Mouse (Mus musculus): ENCODE data around the gene Hspa8. TPM values are rescaled to one million over a fixed set of nuclear protein-coding genes. Genes with fewer than 3 reads are reported as not detected.

Hspa8 gene
- total and polyA plus RNA-seq, 3 experiments, result 2,915 to 7,761 (median 6,462) TPM

GRCm38 (mm10) chr9:40808061-40808906 is 7.5 kb downstream of the Hspa8 start:
- Histone ChIP-seq H3K27ac (ENCODE audit: insufficient read depth, low read depth) (no peak overlapping the region), H3K4me2 (ENCODE audit: insufficient read depth, low read depth, poor library complexity, severe bottlenecking) (no peak overlapping the region), H3K4me3 (replicated peaks in 1 of 3; ENCODE audit: low read depth in 2 of 3, low read length in 2 of 3, poor library complexity in 1 of 3) (no peak overlapping the region), H3K27me3 (replicated peaks) (no peaks in the 10 kb centered on the region), H3K79me2 (replicated peaks; ENCODE audit: control insufficient read depth, extremely low read depth, insufficient read depth, poor library complexity, severe bottlenecking) (peaks cover 9% of the 10 kb centered on the region), H3K9me3 (replicated peaks; ENCODE audit: low read length) (no peaks in the 10 kb centered on the region), H3K9ac (ENCODE audit: insufficient read depth, low read depth) (no peak overlapping the region), H3K4me1 (ENCODE audit: control insufficient read depth in 1 of 2, insufficient read depth in 2 of 2) (peaks cover 0 to 25% of the 10 kb centered on the region in 2 experiments; a peak in 2 of 4 replicates), H3K36me3 (replicated peaks in 1 of 2; ENCODE audit: control insufficient read depth in 1 of 2, insufficient read depth in 1 of 2, low read length in 1 of 2) (peaks cover 37 to 58% of the 10 kb centered on the region in 2 experiments)
- dilution Hi-C loops (cut with MboI; ENCODE audit: extremely low pct_ligation_motif_present, extremely low pct_unique_long_range_greater_than_20kb, low sequenced_read_pairs) (no loop called here), in situ Hi-C loops (cut with MboI; ENCODE audit: low pct_ligation_motif_present, low pct_unique_long_range_greater_than_20kb, low sequenced_read_pairs) (loop anchor here (25.0 kb wide), 1 partner anchor 179 kb away; no protein-coding TSS in a partner anchor)
- peak; percentile 22 for DNase-seq (ENCODE audit: extremely low read depth)
- TF ChIP-seq MEF2A (IDR thresholded peaks at IDR 0.05; ENCODE audit: borderline replicate concordance, low read depth, low read length) (no peak), POLR2A (IDR thresholded peaks at IDR 0.05; ENCODE audit: low read depth, low read length) (peak; percentile 19; the same call in 1 of the 2 replicates)

GRCm38 (mm10) chr9:40808907-40809280 is 8.1 kb downstream of the Hspa8 start:
- H3K27me3 ChIP-seq (replicated peaks), result no peaks in the 10 kb centered on the region
- peaks cover 31 to 55% of the 10 kb centered on the region in 2 experiments for H3K36me3 ChIP-seq (replicated peaks in 1 of 2; ENCODE audit: control insufficient read depth in 1 of 2, insufficient read depth in 1 of 2, low read length in 1 of 2)
- H3K9ac ChIP-seq (ENCODE audit: insufficient read depth, low read depth), result no peak overlapping the region
- no peaks in the 10 kb centered on the region for H3K9me3 ChIP-seq (replicated peaks; ENCODE audit: low read length)
- DNase-seq (ENCODE audit: extremely low read depth), result no peak
- no peak overlapping the region for H3K4me2 ChIP-seq (ENCODE audit: insufficient read depth, low read depth, poor library complexity, severe bottlenecking)
- H3K4me3 ChIP-seq (replicated peaks in 1 of 3; ENCODE audit: low read depth in 2 of 3, low read length in 2 of 3, poor library complexity in 1 of 3), result no peak overlapping the region
- in situ Hi-C loops (cut with MboI; ENCODE audit: low pct_ligation_motif_present, low pct_unique_long_range_greater_than_20kb, low sequenced_read_pairs) (loop anchor here (25.0 kb wide), 1 partner anchor 178 kb away; no protein-coding TSS in a partner anchor), dilution Hi-C loops (cut with MboI; ENCODE audit: extremely low pct_ligation_motif_present, extremely low pct_unique_long_range_greater_than_20kb, low sequenced_read_pairs) (no loop called here)
- peaks cover 3% of the 10 kb centered on the region for H3K79me2 ChIP-seq (replicated peaks; ENCODE audit: control insufficient read depth, extremely low read depth, insufficient read depth, poor library complexity, severe bottlenecking)
- TF ChIP-seq NRF1 (IDR thresholded peaks at IDR 0.05; ENCODE audit: low read depth, low read length) (no peak), HCFC1 (IDR thresholded peaks at IDR 0.05; ENCODE audit: low read depth, low read length) (no peak), ZMIZ1 (IDR thresholded peaks at IDR 0.05; ENCODE audit: low read depth, low read length) (no peak), JUN (IDR thresholded peaks at IDR 0.05; ENCODE audit: insufficient read depth, low read depth, low read length) (no peak), ELF1 (IDR thresholded peaks at IDR 0.05; ENCODE audit: low read depth, low read length) (no peak), ZKSCAN1 (IDR thresholded peaks at IDR 0.05; ENCODE audit: borderline replicate concordance, low read depth, low read length) (no peak), GABPA (IDR thresholded peaks at IDR 0.05; ENCODE audit: insufficient replicate concordance, low read depth, low read length) (no peak), USF2 (conservative IDR thresholded peaks at IDR 0.05; ENCODE audit: low read depth, low read length) (no peak), POLR2A (IDR thresholded peaks at IDR 0.05; ENCODE audit: low read depth, low read length) (no peak), CHD2 (IDR thresholded peaks at IDR 0.05; ENCODE audit: low read length) (no peak), MXI1 (IDR thresholded peaks at IDR 0.05; ENCODE audit: low read depth, low read length) (no peak), JUND (conservative IDR thresholded peaks at IDR 0.05; ENCODE audit: low read depth, low read length) (no peak), IRF4 (IDR thresholded peaks at IDR 0.05; ENCODE audit: low read depth, low read length) (no peak), ZNF384 (IDR thresholded peaks at IDR 0.05; ENCODE audit: low read depth, low read length) (no peak), NELFE (IDR thresholded peaks at IDR 0.05; ENCODE audit: low read depth, low read length) (no peak), UBTF (IDR thresholded peaks at IDR 0.05; ENCODE audit: low read depth, low read length) (no peak), BHLHE40 (IDR thresholded peaks at IDR 0.05; ENCODE audit: low read depth, low read length) (no peak), PAX5 (IDR thresholded peaks at IDR 0.05; ENCODE audit: low read length) (no peak), CHD1 (IDR thresholded peaks at IDR 0.05; ENCODE audit: low read depth, low read length) (no peak)
- H3K4me1 ChIP-seq (ENCODE audit: control insufficient read depth in 1 of 2, insufficient read depth in 2 of 2), result peaks cover 0 to 28% of the 10 kb centered on the region in 2 experiments; a peak in 2 of 4 replicates
- no peak overlapping the region for H3K27ac ChIP-seq (ENCODE audit: insufficient read depth, low read depth)

Measured in CH12.LX (cell line).